Mouse (Mus musculus): Measurements from ENCODE around the gene Selenoh. TPM values are rescaled to one million over a fixed set of nuclear protein-coding genes. Genes with fewer than 3 reads are reported as not detected.

Gene Selenoh
- 10 to 100 TPM; 10.7 to 16.4 TPM for total RNA-seq (2021)
- long read RNA-seq, experiment 1, transcript Selenoh-203 (4 exons, 747 nt): major isoform, 12 of 16 reads
- long read RNA-seq, experiment 1, partial matches to known transcripts: 0 of 16 reads
- long read RNA-seq, experiment 1, other reads (novel, unspliced or antisense): 0 of 16 reads
- long read RNA-seq, experiment 2, transcript Selenoh-203 (4 exons, 747 nt): major isoform, 9 of 10 reads
- long read RNA-seq, experiment 2, partial matches to known transcripts: 0 of 10 reads
- long read RNA-seq, experiment 2, other reads (novel, unspliced or antisense): 0 of 10 reads

GRCm38 (mm10) chr2:84670569-84670933 is at the start of gene Selenoh:
Gene Selenoh (minus strand): TSS chr2:84670770.
- intact Hi-C loops (cut with DNase I): loop anchor here (5.0 kb wide), 1 partner anchor 142 kb away; no protein-coding TSS in a partner anchor
- DNase-seq: peak; percentile 79
- H3K4me3 ChIP-seq: peak within 1 kb of the TSS; percentile 92
- H3K27ac ChIP-seq: peak within 1 kb of the TSS; percentile 79
- TF ChIP-seq CTCF (IDR thresholded peaks at IDR 0.05): no peak

- DNase-seq: no peak
- TF ChIP-seq CTCF (IDR thresholded peaks at IDR 0.05): no peak
- Histone ChIP-seq H3K27ac (peak overlapping the region; percentile 95), H3K4me3 (no peak overlapping the region)
- intact Hi-C loops (cut with DNase I): no loop called here
Observed at GRCm38 (mm10) chr2:84717357-84717756, 46.8 kb upstream of the Selenoh start.

GRCm38 (mm10) chr2:84716423-84717355 is 46.1 kb upstream of the Selenoh start:
- intact Hi-C loops (cut with DNase I): no loop called here
- peak; percentile 26 for DNase-seq
- no peak for TF ChIP-seq CTCF (IDR thresholded peaks at IDR 0.05)
- peak overlapping the region; percentile 98 for H3K4me3 ChIP-seq
- H3K27ac ChIP-seq: peak overlapping the region; percentile 95

- TF ChIP-seq CTCF (IDR thresholded peaks at IDR 0.05): no peak
- Histone ChIP-seq H3K4me3 (peak overlapping the region; percentile 98), H3K27ac (peak overlapping the region; percentile 95)
- intact Hi-C loops (cut with DNase I): no loop called here
- peak; percentile 84 for DNase-seq
Observed at GRCm38 (mm10) chr2:84715562-84716361, 45.2 kb upstream of the Selenoh start.

GRCm38 (mm10) chr2:84714811-84715561 is 44.4 kb upstream of the Selenoh start, which contains the start of gene Zdhhc5:
Gene Zdhhc5 (minus strand): TSS chr2:84715180.
- peak within 1 kb of the TSS; percentile 98 for H3K4me3 ChIP-seq
- H3K27ac ChIP-seq: peak within 1 kb of the TSS; percentile 95
- intact Hi-C loops (cut with DNase I): loop anchor here (5.0 kb wide), 1 partner anchor 38 kb away; the partner anchor contains the start of genes Gm28635, Med19 and Tmx2
- TF ChIP-seq CTCF (IDR thresholded peaks at IDR 0.05): no peak
- DNase-seq: peak; percentile 100

GRCm38 (mm10) chr2:84714422-84714810 is 43.8 kb upstream of the Selenoh start:
- no peak for TF ChIP-seq CTCF (IDR thresholded peaks at IDR 0.05)
- intact Hi-C loops (cut with DNase I): loop anchor here (5.0 kb wide), 1 partner anchor 37 kb away; the partner anchor contains the start of genes Gm28635, Med19 and Tmx2
- peak overlapping the region; percentile 98 for H3K4me3 ChIP-seq
- H3K27ac ChIP-seq: peak overlapping the region; percentile 95
- DNase-seq: no peak

GRCm38 (mm10) chr2:84711898-84712297 is 41.3 kb upstream of the Selenoh start:
- Histone ChIP-seq H3K27ac (no peak overlapping the region), H3K4me3 (no peak overlapping the region)
- intact Hi-C loops (cut with DNase I): loop anchor here (5.0 kb wide), 1 partner anchor 35 kb away; the partner anchor contains the start of genes Gm28635, Med19 and Tmx2
- TF ChIP-seq CTCF (IDR thresholded peaks at IDR 0.05): no peak
- DNase-seq: no peak

GRCm38 (mm10) chr2:84707523-84707922 is 37.0 kb upstream of the Selenoh start:
- Histone ChIP-seq H3K27ac (no peak overlapping the region), H3K4me3 (no peak overlapping the region)
- intact Hi-C loops (cut with DNase I): no loop called here
- no peak for DNase-seq
- no peak for TF ChIP-seq CTCF (IDR thresholded peaks at IDR 0.05)

- H3K27ac ChIP-seq: no peak overlapping the region
- intact Hi-C loops (cut with DNase I): no loop called here
- TF ChIP-seq CTCF (IDR thresholded peaks at IDR 0.05): no peak
- DNase-seq: no peak
- H3K4me3 ChIP-seq: no peak overlapping the region
Observed at GRCm38 (mm10) chr2:84705295-84705694, 34.7 kb upstream of the Selenoh start.

GRCm38 (mm10) chr2:84704329-84704728 is 33.8 kb upstream of the Selenoh start:
- Histone ChIP-seq H3K27ac (no peak overlapping the region), H3K4me3 (no peak overlapping the region)
- DNase-seq: no peak
- TF ChIP-seq CTCF (IDR thresholded peaks at IDR 0.05): no peak
- intact Hi-C loops (cut with DNase I): no loop called here

- intact Hi-C loops (cut with DNase I): no loop called here
- no peak overlapping the region for H3K4me3 ChIP-seq
- no peak for DNase-seq
- no peak overlapping the region for H3K27ac ChIP-seq
- no peak for TF ChIP-seq CTCF (IDR thresholded peaks at IDR 0.05)
Observed at GRCm38 (mm10) chr2:84703497-84703896, 32.9 kb upstream of the Selenoh start.
